Mouse (Mus musculus) heart, adult 18-20 months (tissue): Measurements from ENCODE around the gene Prss45. TPM values are rescaled to one million over a fixed set of nuclear protein-coding genes. Genes with fewer than 3 reads are reported as not detected.
"Not testable (repeated sequence)": the region's sequence is repeated elsewhere in the genome, so short reads cannot be mapped to it uniquely, and the experiment has no call there.

Experiments used
- DNase-seq, 2 experiments: peaks; one replicate each; pipeline ENCODE4 v3.0.0; 2021 to 2022; ENCODE audit warnings: mixed read lengths in 1 of 2
- long read RNA-seq, 2 experiments: library from polyadenylated mRNA; stranded (forward); transcript quantifications; one replicate each; pipeline ENCODE4 v2.0.0; 2021
- total RNA-seq, 2 experiments: library from RNA; stranded (reverse); gene quantifications; 2 replicates each; pipeline ENCODE4 v1.2.3; 2021

Gene Prss45
- total RNA-seq = not detected
- long read RNA-seq, experiment 1 = 0 reads
- long read RNA-seq, experiment 2 = 0 reads

GRCm38 (mm10) chr9:110834411-110834810 lies at the start of gene Prss45:
Gene Prss45, plus strand, starts transcription at chr9:110834588.
- DNase-seq = no peak

- DNase-seq = no peak
These were observed 46.2 kb upstream of the Prss45 start for GRCm38 (mm10) chr9:110788169-110788568.

GRCm38 (mm10) chr9:110790462-110790861 lies 43.9 kb upstream of the Prss45 start:
- DNase-seq = no peak

- no peak for DNase-seq
These were observed 37.4 kb upstream of the Prss45 start for GRCm38 (mm10) chr9:110797013-110797412.

- no peak for DNase-seq
These were observed 36.5 kb upstream of the Prss45 start, which contains the start of gene Prss42 for GRCm38 (mm10) chr9:110797866-110798265. Gene Prss42, plus strand, starts transcription at chr9:110798166.

- no peak for DNase-seq
These were observed 33.4 kb upstream of the Prss45 start for GRCm38 (mm10) chr9:110800834-110801479.

GRCm38 (mm10) chr9:110803294-110803693 lies 31.1 kb upstream of the Prss45 start:
- no peak for DNase-seq

- DNase-seq = no peak
These were observed 24.3 kb upstream of the Prss45 start for GRCm38 (mm10) chr9:110810051-110810450.

GRCm38 (mm10) chr9:110813789-110814188 lies 20.6 kb upstream of the Prss45 start, which contains the start of gene Prss44:
Gene Prss44, plus strand, starts transcription at chr9:110813994.
- DNase-seq = no peak

- DNase-seq = not testable (repeated sequence)
These were observed 13.8 kb upstream of the Prss45 start for GRCm38 (mm10) chr9:110820546-110820945.

GRCm38 (mm10) chr9:110821436-110821835 lies 13.0 kb upstream of the Prss45 start:
- DNase-seq = no peak

- no peak for DNase-seq
These were observed 9.0 kb upstream of the Prss45 start for GRCm38 (mm10) chr9:110825426-110825825.

GRCm38 (mm10) chr9:110825832-110826231 lies 8.6 kb upstream of the Prss45 start:
- DNase-seq = no peak

GRCm38 (mm10) chr9:110826390-110826789 lies 8.0 kb upstream of the Prss45 start, which contains the start of gene Prss43:
Gene Prss43, plus strand, starts transcription at chr9:110826690.
- DNase-seq = no peak

- DNase-seq = no peak
These were observed 1.4 kb upstream of the Prss45 start for GRCm38 (mm10) chr9:110833021-110833420.

GRCm38 (mm10) chr9:110834961-110835360 lies 573 bp downstream of the Prss45 start:
- DNase-seq = no peak

GRCm38 (mm10) chr9:110836112-110836511 lies 1.7 kb downstream of the Prss45 start:
- peak; percentile 26 to 65 for DNase-seq

- no peak for DNase-seq
These were observed 6.5 kb downstream of the Prss45 start for GRCm38 (mm10) chr9:110840905-110841304.

GRCm38 (mm10) chr9:110841438-110841837 lies 7.0 kb downstream of the Prss45 start:
- DNase-seq = peak; percentile 17 to 21

- no peak for DNase-seq
These were observed 9.8 kb downstream of the Prss45 start, which contains the start of gene Prss46 for GRCm38 (mm10) chr9:110844206-110844605. Gene Prss46, plus strand, starts transcription at chr9:110844506.

GRCm38 (mm10) chr9:110849162-110849561 lies 14.8 kb downstream of the Prss45 start:
- DNase-seq = no peak

- no peak for DNase-seq
These were observed 21.5 kb downstream of the Prss45 start for GRCm38 (mm10) chr9:110855903-110856302.

GRCm38 (mm10) chr9:110856920-110857319 lies 22.5 kb downstream of the Prss45 start:
- no peak for DNase-seq
